Mouse (Mus musculus): ENCODE results near the gene Hoxc9.

Hoxc9 gene

DNA sequence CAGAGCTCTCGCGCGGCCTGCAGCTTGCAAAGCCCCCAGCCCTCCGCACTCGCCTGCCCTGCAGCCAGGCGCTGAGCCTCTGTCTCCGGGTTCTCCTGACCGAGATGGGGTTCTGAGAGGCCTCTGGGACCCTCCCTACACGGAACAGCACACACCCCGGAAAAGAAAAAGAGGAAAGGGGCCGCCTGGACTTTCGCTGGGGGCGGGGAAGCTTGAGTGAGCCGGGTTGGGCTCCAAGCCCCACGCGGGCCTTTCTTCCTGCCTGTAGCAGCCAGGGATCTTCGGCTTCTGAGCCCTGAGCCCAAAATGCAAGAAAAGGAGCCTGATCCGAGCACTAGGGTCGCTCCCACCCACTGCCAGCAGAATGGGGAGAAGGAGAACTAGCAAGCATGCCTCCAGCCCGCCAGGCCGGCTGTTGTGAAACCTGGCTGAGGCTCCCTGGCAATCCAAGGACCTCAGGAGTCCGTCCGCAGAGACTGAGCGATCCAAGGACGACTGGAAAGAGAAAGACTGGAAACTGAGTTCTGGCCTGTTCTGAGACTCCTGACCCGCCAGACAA is 35.8 kb downstream of the Hoxc9 start:
- POLR2A ChIA-PET, result interaction anchor here in 3 of 4 experiments (1.0 to 3.2 kb wide), 9 partner anchors 12 to 227 kb away, joined by 3 to 10 read pairs (median 5); partner anchors contain the start of gene Cbx5 (in 1 of the 3)
- CTCF ChIA-PET, result interaction anchor here (0.5 to 5.0 kb wide), 16 partner anchors 13 to 171 kb away, joined by 3 to 44 read pairs (median 4); partner anchors contain the start of genes Hoxc10 (in 1 of the 4) and Hoxc5 (in 1 of the 4)

DNA sequence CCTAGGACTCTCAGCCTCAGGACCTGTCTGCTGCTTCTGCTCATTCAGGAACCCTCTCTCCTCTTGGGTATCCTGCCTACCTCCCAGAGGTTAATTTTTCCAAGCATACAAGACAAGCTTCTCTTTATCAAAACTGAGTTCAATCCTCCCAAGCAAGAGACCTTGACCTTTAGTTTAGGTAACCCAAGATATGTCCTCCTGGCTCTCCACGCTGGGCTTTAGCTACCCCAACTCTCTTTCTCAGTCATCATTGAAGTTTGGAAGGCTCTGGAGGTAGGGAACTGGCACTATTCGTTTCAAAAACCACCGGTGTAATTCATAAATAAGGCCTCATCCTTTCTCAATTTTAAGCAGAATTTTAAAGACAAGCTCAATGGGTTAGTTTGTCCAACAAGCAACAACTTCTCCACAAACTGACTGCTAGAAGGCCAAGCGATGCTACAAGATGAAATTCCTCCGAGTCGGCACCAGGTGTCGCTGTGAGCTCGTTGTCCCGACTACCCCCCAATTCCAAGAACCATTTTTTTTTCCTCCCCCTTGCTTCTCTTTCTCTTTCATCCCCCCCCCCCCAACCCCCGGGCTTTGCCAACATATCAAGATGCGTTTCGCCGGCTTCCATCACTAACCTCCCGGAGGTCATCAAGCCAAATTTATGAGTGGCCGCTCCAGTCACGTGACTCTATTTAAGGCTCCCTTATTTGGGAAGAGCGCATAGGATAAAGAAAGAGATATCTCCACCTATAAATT is 37.2 kb downstream of the Hoxc9 start:
- CTCF ChIA-PET, result interaction anchor here (0.5 to 5.0 kb wide), 57 partner anchors 8 to 1046 kb away, joined by 3 to 44 read pairs (median 4); partner anchors contain the start of gene Hoxc8 (in 1 of the 4)
- POLR2A ChIA-PET, result interaction anchor here in 3 of 4 experiments (0.6 to 1.9 kb wide), 24 partner anchors 9 to 164 kb away, joined by 3 to 10 read pairs (median 4); partner anchors contain the start of genes Hoxc5 (in 1 of the 3) and Hoxc6 (in 1 of the 3)

GRCm38 (mm10) chr15:103014166-103015008 is 38.1 kb downstream of the Hoxc9 start:
- ChIA-PET CTCF (interaction anchor here (0.6 to 5.0 kb wide), 35 partner anchors 9 to 632 kb away, joined by 3 to 44 read pairs (median 5); partner anchors contain the start of genes Hoxc8 (in 2 of the 4), Hoxc10 (in 1 of the 4) and Hoxc5 (in 1 of the 4)), POLR2A (interaction anchor here in 3 of 4 experiments (0.6 to 1.9 kb wide), 15 partner anchors 10 to 163 kb away, joined by 3 to 10 read pairs (median 5); partner anchors contain the start of gene Hoxc5 (in 1 of the 3))

DNA sequence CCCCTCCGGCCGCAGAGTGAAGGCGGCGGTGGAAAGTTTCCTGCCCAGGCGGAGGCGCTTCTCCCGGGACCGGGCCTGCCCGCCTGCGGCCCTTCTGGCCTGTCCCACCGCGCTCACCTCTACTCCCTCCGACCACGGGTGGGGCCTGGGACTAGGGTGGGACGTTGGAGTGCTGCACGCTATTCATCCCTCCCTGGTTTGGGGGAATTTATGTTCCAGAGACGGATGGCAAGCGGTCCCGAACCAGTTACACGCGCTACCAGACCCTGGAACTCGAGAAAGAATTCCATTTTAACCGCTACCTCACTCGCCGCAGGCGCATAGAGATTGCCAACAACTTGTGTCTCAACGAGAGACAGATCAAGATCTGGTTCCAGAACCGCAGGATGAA is 38.8 kb downstream of the Hoxc9 start:
- POLR2A ChIA-PET, result interaction anchor here in 2 of 4 experiments (0.6 to 1.2 kb wide), 4 partner anchors 17 to 163 kb away, joined by 3 to 6 read pairs (median 4); no protein-coding TSS in a partner anchor
- CTCF ChIA-PET, result interaction anchor here in 2 of 4 experiments (1.0 to 1.3 kb wide), 5 partner anchors 48 to 168 kb away, joined by 3 to 10 read pairs (median 3); partner anchors contain the start of genes Hoxc10 (in 1 of the 2) and Hoxc5 (in 1 of the 2)

DNA sequence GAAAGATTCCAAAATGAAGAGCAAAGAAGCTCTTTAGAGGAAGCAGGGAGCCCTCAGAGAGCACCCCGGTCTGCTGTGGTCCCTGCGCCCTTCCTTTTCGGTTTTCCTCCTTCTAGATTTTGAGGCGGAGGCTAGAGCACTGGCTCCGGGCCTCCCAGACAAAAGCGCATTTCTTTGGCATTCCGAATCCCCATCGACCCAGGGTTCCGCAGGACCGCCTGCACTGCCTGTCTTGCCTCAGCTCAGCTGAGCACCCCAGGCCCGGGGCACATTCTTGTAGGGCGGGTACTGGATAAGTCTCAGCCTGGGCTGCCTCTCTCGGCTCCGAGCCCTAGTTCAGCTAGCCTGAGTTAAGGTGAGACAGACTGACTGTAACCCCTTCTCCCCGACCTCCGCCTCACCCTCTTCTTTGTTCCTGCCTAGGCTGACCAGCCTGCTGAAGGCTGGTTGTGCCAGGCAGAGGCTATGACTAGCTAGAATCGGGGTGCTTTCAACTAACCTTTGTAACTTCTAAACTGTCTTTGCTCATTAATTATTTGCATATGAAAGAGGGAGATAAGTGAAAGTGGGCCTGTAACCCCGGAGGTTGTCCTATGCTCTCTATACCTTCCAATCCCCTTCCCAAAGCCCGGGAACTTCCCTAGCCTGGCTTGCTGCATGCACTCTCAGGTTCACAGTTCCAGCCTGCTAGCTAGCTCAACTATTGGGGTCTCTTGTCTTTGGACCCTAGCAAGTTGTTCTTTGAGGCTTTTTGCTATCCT is 39.3 kb downstream of the Hoxc9 start:
- ChIA-PET POLR2A (interaction anchor here in 3 of 4 experiments (0.6 to 1.2 kb wide), 6 partner anchors 16 to 163 kb away, joined by 3 to 6 read pairs (median 3); no protein-coding TSS in a partner anchor), CTCF (interaction anchor here in 2 of 4 experiments (1.0 to 1.3 kb wide), 5 partner anchors 48 to 167 kb away, joined by 3 to 10 read pairs (median 3); partner anchors contain the start of genes Hoxc10 (in 1 of the 2) and Hoxc5 (in 1 of the 2))

DNA sequence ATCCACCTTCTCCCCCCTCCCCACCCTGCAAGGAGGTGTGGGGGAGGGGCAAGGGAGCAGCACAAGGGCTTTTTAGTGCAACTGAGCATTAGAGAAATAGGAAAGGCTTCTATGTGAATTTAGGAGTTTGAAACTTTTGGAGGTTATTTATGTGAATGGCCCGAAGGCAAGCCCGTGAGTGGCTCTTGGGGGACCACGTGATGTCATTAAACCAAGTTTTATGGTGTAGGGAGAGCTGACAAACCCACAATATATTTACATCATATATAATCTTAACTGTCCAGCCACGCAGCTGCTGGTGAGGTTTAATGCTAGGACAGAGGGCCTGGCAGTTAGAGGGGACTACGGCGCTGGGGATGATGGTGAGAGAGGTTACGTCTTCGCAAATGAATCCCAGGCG is 42.4 kb downstream of the Hoxc9 start, which contains the start of gene Hoxc4:
Gene Hoxc4, plus strand, starts transcription at position 299 of the 400 bp plus-strand sequence.
- ChIA-PET POLR2A (interaction anchor here in 1 of 4 experiments (0.9 kb wide), 1 partner anchor 20 kb away, joined by 3 read pairs; no protein-coding TSS in a partner anchor), CTCF (interaction anchor here in 1 of 4 experiments (1.1 to 1.3 kb wide), 2 partner anchors 147 to 158 kb away, joined by 3 read pairs; no protein-coding TSS in a partner anchor)

DNA sequence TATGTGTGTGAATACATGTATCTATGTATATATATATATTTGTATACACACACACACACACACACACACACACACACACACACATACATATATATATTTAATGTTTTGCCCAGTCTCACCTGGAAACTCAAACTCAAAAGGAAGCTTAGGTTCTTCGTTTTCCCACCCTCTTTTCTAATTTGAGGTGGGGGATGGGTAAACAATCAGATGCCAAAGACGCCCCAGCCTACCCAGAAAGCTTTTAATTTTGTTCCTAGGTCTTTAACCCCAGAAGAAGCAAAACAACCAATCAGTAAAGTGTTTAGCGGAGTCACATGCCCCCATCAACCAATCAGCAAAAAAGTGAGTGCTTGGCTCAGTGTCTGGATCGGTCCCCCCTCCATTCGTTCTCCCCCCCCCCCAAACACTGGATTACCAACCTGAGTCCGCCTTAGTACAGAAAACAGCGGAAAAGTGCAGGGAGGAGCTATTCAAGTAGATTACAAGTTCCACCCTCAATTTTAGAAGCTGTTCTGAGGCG is 44.7 kb downstream of the Hoxc9 start:
- CTCF ChIA-PET, result interaction anchor here in 3 of 4 experiments (0.6 to 2.7 kb wide), 5 partner anchors 128 to 323 kb away, joined by 3 to 11 read pairs (median 6); no protein-coding TSS in a partner anchor
- POLR2A ChIA-PET, result interaction anchor here in 2 of 4 experiments (0.6 to 2.2 kb wide), 6 partner anchors 14 to 359 kb away, joined by 3 to 10 read pairs (median 4); partner anchors contain the start of gene Hoxc8 (in 1 of the 2)

DNA sequence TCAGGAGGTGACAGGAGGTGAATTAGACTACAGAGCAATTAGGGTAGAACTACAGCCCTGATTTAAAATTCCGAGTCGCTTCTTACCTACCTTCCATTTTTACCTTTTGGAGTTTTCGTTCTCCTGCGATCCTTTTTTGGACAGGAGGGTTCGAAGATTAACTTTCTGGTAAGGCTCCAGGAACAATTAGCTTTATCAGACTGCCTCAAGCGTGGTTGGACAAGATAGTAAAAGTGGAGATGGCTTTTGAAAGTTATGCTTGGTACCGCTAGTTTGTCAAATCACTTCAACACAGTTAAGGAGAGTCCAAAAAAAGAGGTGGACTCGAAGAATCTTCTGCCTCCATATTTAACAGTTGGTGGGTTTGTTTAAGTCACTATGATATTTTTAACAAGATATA is 45.3 kb downstream of the Hoxc9 start:
- ChIA-PET POLR2A (interaction anchor here in 2 of 4 experiments (0.6 to 2.2 kb wide), 4 partner anchors 14 to 57 kb away, joined by 3 to 10 read pairs (median 4); partner anchors contain the start of gene Hoxc8 (in 1 of the 2)), CTCF (interaction anchor here in 2 of 4 experiments (1.1 to 2.7 kb wide), 3 partner anchors 156 to 324 kb away, joined by 3 to 11 read pairs (median 6); no protein-coding TSS in a partner anchor)

GRCm38 (mm10) chr15:103024131-103024530 is 47.9 kb downstream of the Hoxc9 start:
- POLR2A ChIA-PET, result no interaction called here
- CTCF ChIA-PET, result interaction anchor here in 2 of 4 experiments (0.7 to 1.1 kb wide), 3 partner anchors 33 to 625 kb away, joined by 3 to 7 read pairs (median 3); no protein-coding TSS in a partner anchor

DNA sequence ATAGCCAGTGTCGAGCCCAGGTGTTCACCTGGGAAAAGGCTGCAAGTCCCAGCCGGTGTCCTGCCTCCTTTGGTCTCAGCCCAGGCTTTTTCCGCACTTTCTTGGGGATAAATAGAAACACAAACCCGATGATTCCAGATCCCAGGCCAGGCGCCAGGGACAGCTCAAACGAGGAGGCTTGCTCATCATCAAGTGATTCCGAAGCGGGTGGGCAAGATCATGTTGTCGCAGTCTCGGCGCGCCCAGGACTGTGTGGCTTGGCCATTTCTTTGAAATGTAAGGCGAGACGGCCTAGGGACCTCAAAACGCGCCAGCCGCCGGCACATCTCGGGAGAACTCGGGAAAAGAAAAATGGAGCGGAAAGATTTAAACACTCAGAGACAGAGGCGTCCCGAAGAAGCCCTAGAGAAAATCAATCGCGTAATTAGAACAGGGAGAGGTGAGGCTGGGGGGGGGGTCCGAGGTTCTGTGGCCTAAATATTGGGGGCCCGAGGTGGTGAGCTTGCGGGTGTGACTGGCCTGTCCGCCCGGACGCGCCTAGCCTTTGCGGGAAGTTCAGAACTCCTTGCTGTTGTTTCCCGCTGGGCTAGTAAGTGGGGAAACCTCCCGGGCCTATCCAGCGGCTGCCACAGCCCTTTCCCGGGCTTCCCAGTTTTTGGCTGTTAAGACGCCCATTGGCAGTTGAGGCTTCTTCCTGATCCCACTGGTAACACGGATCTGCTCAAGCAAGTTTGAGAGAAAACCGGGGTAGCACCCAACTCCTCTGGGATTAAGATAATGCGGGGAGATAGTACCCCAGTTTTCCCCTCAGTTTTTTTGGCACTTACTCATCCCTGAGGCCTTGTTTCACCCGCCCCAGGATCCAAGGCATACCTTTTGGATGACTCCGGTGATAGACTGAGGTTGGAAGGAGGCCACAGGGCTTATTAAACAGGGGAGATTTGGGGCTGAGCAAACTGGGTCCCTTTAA is 51.3 kb downstream of the Hoxc9 start:
- ChIA-PET CTCF (interaction anchor here in 2 of 4 experiments (0.6 to 0.7 kb wide), 2 partner anchors 23 to 412 kb away, joined by 3 to 6 read pairs; no protein-coding TSS in a partner anchor), POLR2A (interaction anchor here in 3 of 4 experiments (0.9 to 2.6 kb wide), 5 partner anchors 10 to 138 kb away, joined by 3 to 18 read pairs (median 6); no protein-coding TSS in a partner anchor)

- ChIA-PET POLR2A (no interaction called here), CTCF (no interaction called here)
Observed at GRCm38 (mm10) chr15:103028916-103029512, 52.8 kb downstream of the Hoxc9 start.

- ChIA-PET POLR2A (no interaction called here), CTCF (no interaction called here)
Observed at GRCm38 (mm10) chr15:103030142-103030541, 53.9 kb downstream of the Hoxc9 start.

DNA sequence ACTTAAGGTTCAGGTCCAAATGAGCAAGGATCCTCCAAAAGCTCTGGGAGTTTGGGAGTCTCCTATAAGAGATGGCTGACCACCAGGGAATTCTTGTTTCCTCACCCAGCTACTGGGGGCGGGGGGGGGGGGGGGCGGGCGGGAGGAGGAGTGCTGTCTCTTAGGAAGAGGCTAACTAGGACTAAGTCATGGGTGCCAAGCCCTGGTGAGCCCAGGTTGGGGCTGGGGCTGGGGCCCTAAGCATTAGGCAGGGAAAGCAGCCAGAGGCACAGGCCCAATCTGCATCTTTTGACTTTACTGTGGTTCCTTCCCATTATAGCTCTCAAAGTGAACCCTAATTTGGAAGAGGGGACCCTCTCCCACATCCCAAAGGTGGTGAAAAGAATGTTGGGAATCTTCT is 55.9 kb downstream of the Hoxc9 start:
- ChIA-PET CTCF (interaction anchor here in 3 of 4 experiments (0.6 to 1.1 kb wide), 6 partner anchors 21 to 349 kb away, joined by 3 to 5 read pairs (median 4); no protein-coding TSS in a partner anchor), POLR2A (interaction anchor here in 3 of 4 experiments (0.6 to 1.2 kb wide), 11 partner anchors 9 to 246 kb away, joined by 3 to 5 read pairs (median 3); no protein-coding TSS in a partner anchor)

- CTCF ChIA-PET, result interaction anchor here (0.6 to 1.1 kb wide), 7 partner anchors 33 to 349 kb away, joined by 3 to 5 read pairs (median 3); partner anchors contain the start of gene Hoxc8 (in 1 of the 4)
- POLR2A ChIA-PET, result interaction anchor here in 3 of 4 experiments (0.6 to 1.2 kb wide), 9 partner anchors 9 to 101 kb away, joined by 3 to 5 read pairs (median 3); no protein-coding TSS in a partner anchor
Observed at GRCm38 (mm10) chr15:103032646-103033575, 56.7 kb downstream of the Hoxc9 start.

Measured in embryonic stem cell, embryonic (primary cell).